Mouse (Mus musculus) cerebral cortex, adult 2 months (tissue): Measurements from ENCODE around the gene Commd1.

ENCODE experiments used
- WGBS: fragments of 180-500 bp; shearing (Covaris S2); methylation state at CpG from one replicate; pipeline ENCODE4 v1.1.7; 2018; 5-methylcytosine and 5-hydroxymethylcytosine counted together

Gene Commd1

GRCm38 (mm10) chr11:22990393-22991126 lies 8.4 kb upstream of the Commd1 start, which contains the start of gene Cct4:
Cct4 (plus strand) TSS chr11:22990519.
- under 1% methylated on average over 66 of the region's 66 CpGs for WGBS

GRCm38 (mm10) chr11:22989786-22990185 lies 7.6 kb upstream of the Commd1 start:
- 53% methylated on average over 1 of the region's 1 CpGs for WGBS

- WGBS: 30% methylated on average over 2 of the region's 2 CpGs
These were observed 5.2 kb upstream of the Commd1 start for GRCm38 (mm10) chr11:22987357-22987756.

GRCm38 (mm10) chr11:22985510-22985909 lies 3.3 kb upstream of the Commd1 start:
- WGBS: 79% methylated on average over 3 of the region's 3 CpGs

GRCm38 (mm10) chr11:22982846-22983245 lies 664 bp upstream of the Commd1 start:
- WGBS: 73% methylated on average over 6 of the region's 6 CpGs

- 2% methylated on average over 12 of the region's 12 CpGs for WGBS
These were observed 635 bp downstream of the Commd1 start for GRCm38 (mm10) chr11:22981543-22981950.

- whole genome bisulfite sequencing: 51% methylated on average over 4 of the region's 4 CpGs
These were observed 1.1 kb downstream of the Commd1 start for GRCm38 (mm10) chr11:22981041-22981440.

- 73% methylated on average over 1 of the region's 1 CpGs for WGBS
These were observed 3.0 kb downstream of the Commd1 start for GRCm38 (mm10) chr11:22979221-22979620.

- 29% methylated on average over 1 of the region's 1 CpGs for WGBS
These were observed 3.5 kb downstream of the Commd1 start for GRCm38 (mm10) chr11:22978711-22979110.

- 67% methylated on average over 3 of the region's 3 CpGs for WGBS
These were observed 4.0 kb downstream of the Commd1 start for GRCm38 (mm10) chr11:22978215-22978614.

- WGBS: 37% methylated on average over 14 of the region's 14 CpGs
These were observed 8.6 kb downstream of the Commd1 start for GRCm38 (mm10) chr11:22973599-22973998.

GRCm38 (mm10) chr11:22972746-22973526 lies 9.2 kb downstream of the Commd1 start:
- 46% methylated on average over 44 of the region's 46 CpGs for WGBS

GRCm38 (mm10) chr11:22971835-22972709 lies 10.1 kb downstream of the Commd1 start, which contains the start of gene Zrsr1:
Zrsr1 (plus strand) TSS chr11:22972005.
- WGBS: 54% methylated on average over 56 of the region's 56 CpGs

GRCm38 (mm10) chr11:22970546-22970945 lies 11.6 kb downstream of the Commd1 start:
- WGBS: 100% methylated on average over 1 of the region's 1 CpGs

GRCm38 (mm10) chr11:22969486-22969885 lies 12.7 kb downstream of the Commd1 start:
- WGBS: 27% methylated on average over 6 of the region's 6 CpGs

- 85% methylated on average over 4 of the region's 4 CpGs for WGBS
These were observed 16.7 kb downstream of the Commd1 start for GRCm38 (mm10) chr11:22965503-22965902.

GRCm38 (mm10) chr11:22964401-22964800 lies 17.8 kb downstream of the Commd1 start:
- 71% methylated on average over 4 of the region's 4 CpGs for WGBS

- WGBS: 87% methylated on average over 1 of the region's 1 CpGs
These were observed 20.1 kb downstream of the Commd1 start for GRCm38 (mm10) chr11:22962101-22962500.

- WGBS: 97% methylated on average over 4 of the region's 4 CpGs
These were observed 24.3 kb downstream of the Commd1 start for GRCm38 (mm10) chr11:22957791-22958374.

- 60% methylated on average over 4 of the region's 4 CpGs for WGBS
These were observed 25.4 kb downstream of the Commd1 start for GRCm38 (mm10) chr11:22956830-22957229.

GRCm38 (mm10) chr11:22956346-22956745 lies 25.8 kb downstream of the Commd1 start:
- WGBS: 97% methylated on average over 6 of the region's 6 CpGs
